Mouse (Mus musculus) urinary bladder, postnatal 4 days (tissue): ENCODE measurements around the gene Nebl.

Experiments used
- DNase-seq, 2 experiments: peaks; one replicate each; pipeline ENCODE4 v3.0.0; 2021 to 2022; ENCODE audit warnings: low spot score in 2 of 2

The Nebl gene

GRCm38 (mm10) chr2:17730957-17731830 lies at the start of gene Nebl:
Gene Nebl, minus strand, starts transcription at chr2:17731464.
- DNase-seq, result no peak

DNA sequence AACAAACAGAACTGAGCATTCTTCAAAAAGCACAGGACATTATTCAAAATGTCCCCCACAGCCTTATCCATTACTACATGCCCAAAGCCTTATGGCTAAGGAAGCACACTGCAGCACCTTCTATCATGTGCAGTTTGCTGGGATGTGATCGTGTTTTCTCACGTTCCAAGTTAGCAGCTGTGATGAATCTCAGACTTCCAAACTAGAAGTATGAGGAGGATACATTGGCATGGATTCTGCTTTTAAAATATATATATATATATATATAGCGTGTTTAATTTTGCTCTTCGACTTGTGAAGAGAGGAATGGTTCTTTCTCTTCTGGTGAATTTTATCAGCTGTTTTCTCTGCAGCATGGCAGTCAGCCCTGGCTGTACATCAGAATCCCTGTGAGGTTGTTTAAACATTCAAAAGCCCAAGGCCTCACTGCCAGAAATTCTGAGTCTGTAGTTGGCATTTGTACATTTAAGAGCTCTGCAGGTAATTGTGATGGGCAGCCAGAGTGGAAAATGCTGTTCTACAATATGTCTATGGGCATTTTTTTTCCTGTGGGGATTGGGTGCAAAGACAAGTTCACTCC lies 39.1 kb upstream of the Nebl start:
- no peak for DNase-seq

DNA sequence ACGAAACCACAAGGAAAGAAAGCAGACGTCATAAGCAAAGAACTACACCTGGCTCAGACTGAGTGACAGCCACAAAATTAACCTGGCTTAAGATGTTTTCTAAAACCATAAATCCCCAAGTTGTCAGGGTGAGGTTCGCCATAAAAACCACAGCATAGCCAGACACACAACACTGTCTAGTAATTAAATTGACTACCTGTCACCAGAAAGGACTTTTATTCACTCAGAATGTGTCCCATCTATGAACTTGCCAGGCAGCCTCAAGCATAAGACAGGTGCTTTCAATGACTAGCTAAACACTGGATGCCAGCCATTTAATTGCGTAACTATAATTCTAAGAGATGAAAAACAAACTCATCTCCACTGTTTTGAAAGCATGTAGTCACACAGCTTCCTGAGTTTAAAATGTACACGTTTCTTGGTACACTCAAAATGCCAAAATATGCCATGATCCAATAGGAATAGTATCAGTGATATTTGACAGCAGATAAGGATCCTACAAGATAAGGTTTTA lies 38.0 kb upstream of the Nebl start:
- DNase-seq, result no peak

- DNase-seq, result no peak
Measured at GRCm38 (mm10) chr2:17756271-17756670, 25.0 kb upstream of the Nebl start.

GRCm38 (mm10) chr2:17742051-17742763 lies 10.9 kb upstream of the Nebl start:
- no peak for DNase-seq

GRCm38 (mm10) chr2:17741555-17741954 lies 10.3 kb upstream of the Nebl start:
- DNase-seq, result no peak

- DNase-seq, result no peak
Measured at GRCm38 (mm10) chr2:17740454-17740853, 9.2 kb upstream of the Nebl start.

DNA sequence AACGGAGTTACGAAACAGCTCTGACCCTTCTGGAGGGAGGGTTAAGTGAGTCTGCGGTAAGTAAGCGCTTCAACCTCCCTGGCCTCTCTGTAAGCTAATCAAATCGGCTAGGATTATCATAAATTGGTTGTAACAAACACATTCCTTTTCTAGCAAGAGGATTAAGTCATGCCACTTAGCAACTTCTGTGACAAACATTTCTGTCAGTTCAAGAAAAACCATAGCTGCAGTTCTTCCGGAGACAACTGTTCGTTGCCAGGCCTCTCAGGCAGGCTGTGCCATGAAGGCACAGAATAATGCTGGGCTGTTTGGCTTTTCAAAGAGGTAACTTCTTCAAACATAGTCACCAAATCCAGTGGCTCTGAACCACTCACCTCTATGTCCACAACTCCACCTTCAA lies 946 bp upstream of the Nebl start:
- no peak for DNase-seq

- DNase-seq, result no peak
Measured at GRCm38 (mm10) chr2:17731831-17732200, 552 bp upstream of the Nebl start.

DNA sequence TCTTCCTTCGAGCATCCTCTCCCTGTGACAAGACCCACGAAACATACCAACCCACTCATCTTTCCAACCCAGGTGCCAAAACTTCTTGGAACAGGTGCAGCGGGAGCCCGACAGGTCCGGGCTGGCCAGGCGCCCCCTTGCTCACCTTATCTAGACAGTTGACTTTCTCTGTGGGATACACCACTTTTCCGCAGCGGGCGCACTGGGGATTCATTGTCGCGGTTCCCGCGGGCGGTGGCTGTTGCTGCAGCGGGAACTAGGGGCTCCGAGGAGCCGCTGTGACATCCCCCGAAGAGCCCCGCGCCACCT lies 662 bp downstream of the Nebl start:
- DNase-seq, result no peak

GRCm38 (mm10) chr2:17729770-17730647 lies 1.3 kb downstream of the Nebl start:
- DNase-seq, result no peak

DNA sequence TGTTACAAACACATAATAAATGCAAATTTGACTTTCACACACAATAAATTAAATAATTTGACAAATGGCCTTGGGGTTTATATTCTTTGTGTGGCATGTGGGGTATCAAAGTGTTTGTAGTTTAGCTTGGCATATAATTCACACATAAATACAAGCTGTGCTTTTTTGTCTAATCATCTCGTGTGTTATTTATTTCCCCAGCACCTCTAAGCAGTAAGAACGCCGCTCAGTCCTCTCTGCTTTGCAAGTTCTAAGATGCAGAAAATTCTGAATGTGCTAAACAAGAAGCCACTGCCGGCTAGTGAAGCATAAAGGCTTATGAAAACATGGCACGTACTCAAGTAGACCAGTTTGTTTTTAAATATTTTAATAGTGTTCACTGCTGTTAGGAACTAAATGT lies 6.9 kb downstream of the Nebl start:
- no peak for DNase-seq

DNA sequence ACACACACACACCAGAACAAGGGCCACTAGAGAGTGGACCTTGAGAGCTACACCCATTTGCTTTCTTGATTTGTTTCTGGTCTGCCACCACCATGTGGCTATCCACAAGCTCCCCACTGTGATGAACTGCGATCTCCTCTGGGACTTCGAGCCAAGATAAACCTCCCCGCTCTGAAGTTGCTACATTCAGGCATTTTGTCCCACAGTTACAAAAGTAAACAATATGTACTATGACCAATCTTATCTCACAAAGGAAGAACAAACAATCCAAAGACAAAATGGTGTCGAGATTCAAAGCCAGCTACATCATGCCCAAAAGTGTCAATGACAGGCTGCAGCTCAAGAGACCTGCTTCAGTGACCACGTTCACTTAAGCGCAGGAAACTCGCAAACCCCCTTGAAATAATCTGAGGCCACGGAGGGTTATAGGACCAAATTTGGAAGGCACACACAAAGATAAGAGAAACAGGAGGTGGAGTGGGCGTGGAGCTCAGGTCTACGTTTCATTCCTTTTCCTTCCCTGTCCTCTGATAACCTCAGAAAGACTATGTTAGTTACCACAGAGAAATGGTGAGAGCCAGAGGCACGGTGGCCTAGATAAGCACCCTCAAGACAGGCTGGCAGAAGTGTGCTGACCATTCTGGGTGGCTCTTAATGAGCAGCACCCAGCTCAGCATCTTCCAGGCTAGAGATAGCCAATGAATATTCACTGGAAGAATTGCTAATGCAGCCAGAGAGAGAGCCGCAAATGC lies 7.8 kb downstream of the Nebl start:
- DNase-seq, result no peak

DNA sequence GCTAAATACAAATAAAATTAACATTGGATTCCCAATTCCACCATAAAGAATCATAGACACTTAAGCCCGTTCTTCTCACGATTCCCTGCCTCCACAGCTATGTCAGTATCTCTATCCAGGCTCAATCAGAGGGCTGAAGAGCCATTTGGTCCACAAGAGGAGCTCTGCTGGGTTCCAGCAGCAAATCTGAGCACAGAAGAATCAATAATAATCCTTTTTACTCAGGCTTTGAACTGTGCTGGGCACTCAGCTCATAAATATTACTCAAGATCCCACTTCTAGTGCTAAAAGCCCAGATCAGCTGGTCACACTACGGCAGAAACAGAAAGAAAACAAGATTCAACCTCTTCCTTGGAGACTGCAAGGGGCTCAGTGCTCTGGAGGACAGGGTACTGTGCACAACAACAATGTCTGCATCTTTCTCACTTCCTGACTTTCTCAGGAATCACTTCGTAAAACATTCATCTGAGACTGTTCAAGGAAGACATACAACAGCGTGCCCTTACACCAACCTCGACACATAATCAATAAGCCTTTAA lies 10.0 kb downstream of the Nebl start:
- no peak for DNase-seq

DNA sequence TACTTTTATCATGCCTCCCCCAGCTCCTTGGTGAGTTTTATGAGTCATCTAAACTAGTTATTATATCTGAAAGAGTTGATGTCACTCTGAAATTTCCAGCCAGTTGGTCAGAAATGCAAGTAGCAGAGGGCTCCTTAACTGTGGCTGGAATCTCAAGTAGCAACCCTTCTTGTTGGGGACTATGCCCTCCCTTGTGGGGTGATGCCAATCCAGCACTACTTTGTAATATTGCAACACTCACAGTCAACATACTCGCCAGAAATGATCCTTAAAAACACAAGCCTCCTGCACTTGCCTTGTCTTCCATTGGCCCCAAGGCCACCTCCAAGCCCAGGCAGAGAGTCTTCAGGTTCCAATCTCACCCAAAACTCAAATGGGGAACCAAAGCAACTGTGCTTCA lies 13.0 kb downstream of the Nebl start:
- no peak for DNase-seq

- no peak for DNase-seq
Measured at GRCm38 (mm10) chr2:17717200-17717599, 14.1 kb downstream of the Nebl start.

GRCm38 (mm10) chr2:17715149-17715767 lies 16.0 kb downstream of the Nebl start:
- DNase-seq, result no peak

GRCm38 (mm10) chr2:17714661-17715060 lies 16.6 kb downstream of the Nebl start:
- no peak for DNase-seq

- DNase-seq, result no peak
Measured at GRCm38 (mm10) chr2:17714124-17714523, 17.1 kb downstream of the Nebl start.

DNA sequence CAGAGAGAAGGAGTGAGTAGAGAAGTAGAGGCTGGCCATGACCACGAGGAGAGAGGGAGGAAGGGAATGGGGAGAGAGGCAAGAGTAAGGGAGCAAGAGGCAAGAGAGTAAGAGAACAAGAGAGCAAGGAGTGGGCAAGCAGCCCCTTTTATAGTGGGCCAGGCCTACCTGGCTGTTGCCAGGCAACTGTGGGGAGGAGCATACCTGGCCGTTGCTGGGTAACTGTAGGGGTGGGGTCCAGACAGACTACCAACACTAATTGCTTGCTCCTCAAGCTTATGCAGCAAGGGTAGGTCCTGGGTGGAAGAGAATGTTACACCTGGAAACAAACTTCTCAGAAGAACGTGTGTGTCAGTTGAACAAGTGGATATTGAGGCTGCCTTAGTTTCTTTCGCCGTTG lies 20.0 kb downstream of the Nebl start:
- DNase-seq, result no peak
